Comparison of ENCODE assay signal across 8 mouse cellular contexts in the genomic region with DNA sequence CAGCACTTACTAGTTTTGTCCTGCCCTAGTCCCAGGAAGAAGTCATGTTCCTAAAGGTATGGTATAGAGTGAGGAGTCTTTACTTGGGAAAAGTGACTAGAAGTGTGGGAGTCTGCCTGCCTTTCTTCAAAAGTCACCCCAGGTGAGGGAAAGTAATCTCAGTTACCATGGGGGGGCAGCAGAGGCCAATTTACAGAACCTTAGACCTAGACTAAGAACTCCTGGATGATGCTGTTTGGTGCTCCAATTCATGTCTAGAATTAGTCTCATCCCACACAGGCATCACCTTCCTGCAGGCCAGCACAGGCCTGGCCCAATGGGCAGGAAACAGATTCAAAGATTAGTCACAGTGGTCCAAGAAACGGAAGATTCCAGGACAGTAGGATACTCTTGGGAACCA. TPM values are rescaled to one million over a fixed set of nuclear protein-coding genes. Genes with fewer than 3 reads are reported as not detected.
DNase-seq lines count a peak whose midpoint lies in the region.

No protein-coding gene starts in this region.

- peak; percentile 8 to 24 for DNase-seq in adrenal gland, adult 18-20 months (ENCODE audit: low spot score in 2 of 2)
- DNase-seq in adrenal gland, adult 8-10 months: no peak
- peak; percentile 22 for DNase-seq in kidney, adult 9 months
- DNase-seq in kidney, adult 11 months: no peak
- DNase-seq in NIH3T3 (ENCODE audit: low read depth): peak; percentile 5
- peak; percentile 3 for DNase-seq in forelimb bud, embryonic 11.5 days (ENCODE audit: low read depth, low spot score)
- DNase-seq in right cerebral cortex, postnatal 14 days: peak; percentile 50
- no peak for DNase-seq in urinary bladder, postnatal 36 days (ENCODE audit: low spot score in 2 of 2)

RNA-seq across cellular contexts. Expression of gene Tmem28, which starts 12.4 kb away (rescaled TPM):
- total RNA-seq in adrenal gland, adult 18-20 months (2021): 1 to 10 TPM; 3.3 to 5.4 TPM
- 1 to 10 TPM; 4.3 to 6.0 (median 5.1) TPM for total RNA-seq in adrenal gland, adult 8-10 months (2022)

Comparison
In these comparisons a context has a peak if more than half of its experiments do, and no peak if none do; other contexts are left out.
1. DNase-seq: peak in adrenal gland, adult 18-20 months (2 of 2), kidney, adult 9 months (single experiment), NIH3T3 (single experiment), forelimb bud, embryonic 11.5 days (single experiment) and right cerebral cortex, postnatal 14 days (single experiment); none in adrenal gland, adult 8-10 months (single experiment), kidney, adult 11 months (single experiment) and urinary bladder, postnatal 36 days (0 of 2).